Comparison of ENCODE assay signal across 27 mouse cellular contexts in the genomic region with DNA sequence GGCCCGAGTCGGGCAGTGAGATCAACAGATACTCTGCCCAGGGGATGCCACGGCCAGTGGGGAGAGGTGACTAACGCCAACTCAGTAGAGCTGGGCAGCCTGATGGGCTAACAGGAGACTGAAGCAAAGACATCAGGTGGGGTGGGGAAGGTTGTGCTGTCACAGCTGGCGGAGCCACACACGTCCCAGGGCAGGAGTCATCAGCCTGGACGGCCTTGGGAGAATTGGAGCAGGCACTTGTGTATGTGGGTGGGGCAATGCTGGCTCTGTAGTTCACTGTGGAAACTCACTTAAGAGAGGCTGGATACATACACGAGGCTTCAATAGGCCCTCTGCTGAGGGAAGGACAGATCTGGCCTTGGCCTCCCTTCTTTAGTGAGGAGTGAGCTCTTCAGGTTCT. TPM values are rescaled to one million over a fixed set of nuclear protein-coding genes. Genes with fewer than 3 reads are reported as not detected.
DNase-seq lines count a peak whose midpoint lies in the region; ATAC-seq and TF ChIP-seq lines count a peak whose summit lies in the region.
"Had no signal": no experiment of that assay in that cellular context is flagged by ENCODE, and none has a peak within 500 bp of the region (broad histone marks: within the 10 kb centered on the region; RNA-seq: fewer than 3 reads in every experiment).

No protein-coding gene starts in this region.

- peaks cover 39% of the 10 kb centered on the region for H3K36me3 ChIP-seq in midbrain, embryonic 14.5 days (ENCODE audit: control insufficient read depth, insufficient read depth, low read length)
- peaks cover 55% of the 10 kb centered on the region for H3K36me3 ChIP-seq in hindbrain, embryonic 13.5 days

- no peak for TF ChIP-seq CTCF in bone marrow, adult 2 months (IDR thresholded peaks at IDR 0.05; ENCODE audit: control insufficient read depth, insufficient read depth, low read length)

- WGBS in bone marrow, adult 2 months = 48% methylated on average over 8 of the region's 8 CpGs
- 89% methylated on average over 8 of the region's 8 CpGs for WGBS in midbrain, embryonic 14.5 days
- WGBS in hindbrain, embryonic 13.5 days = 82% methylated on average over 8 of the region's 8 CpGs

- H3K27ac ChIP-seq in bone marrow, adult 2 months (ENCODE audit: control insufficient read depth, insufficient read depth, low read depth, low read length, poor library complexity) = 0 out of 2 replicates have a peak overlapping the region, but pooled peaks have one; percentile 30
- no peak overlapping the region for H3K27ac ChIP-seq in midbrain, embryonic 14.5 days (replicated peaks; ENCODE audit: low read depth, low read length)
- H3K27ac ChIP-seq in hindbrain, embryonic 13.5 days = no peak overlapping the region
- H3K27ac ChIP-seq: embryonic facial prominence, embryonic 13.5 days; forebrain, embryonic 10.5 days; forebrain, embryonic 15.5 days; hindbrain, embryonic 12.5 days; kidney, embryonic 15.5 days; limb, embryonic 10.5 days; limb, embryonic 15.5 days; midbrain, embryonic 15.5 days; neural tube, embryonic 15.5 days had no signal

- ATAC-seq in midbrain, embryonic 14.5 days (ENCODE audit: low FRiP score, low TSS enrichment) = no peak
- no peak for ATAC-seq in hindbrain, embryonic 13.5 days (ENCODE audit: low FRiP score)
- ATAC-seq: intestine, postnatal 0 days; Patski had no signal

- peak; percentile 62 to 73 for DNase-seq in adrenal gland, adult (ENCODE audit: inconsistent age in 2 of 2, low spot score in 1 of 2)
- no peak for DNase-seq in adrenal gland, postnatal 4 days (ENCODE audit: low spot score in 2 of 2)
- peak; percentile 28 for DNase-seq in lung, postnatal 10 days
- DNase-seq in lung, postnatal 4 days = no peak
- peak; percentile 32 for DNase-seq in CD4-positive, CD25-positive, alpha-beta regulatory T cell, adult 2 months (ENCODE audit: low read depth, low spot score)
- DNase-seq in midbrain, embryonic 14.5 days = no peak
- DNase-seq: cerebellum, adult 11 months; gastrocnemius, postnatal 25 days; kidney, postnatal 25 days; liver, embryonic 13.5 days; lung, postnatal 14 days; retina, postnatal 1 day; right cerebral cortex, postnatal 14 days had no signal

- peaks cover 11% of the 10 kb centered on the region for H3K4me1 ChIP-seq in bone marrow, adult 2 months (ENCODE audit: control insufficient read depth, insufficient read depth, low read length)
- H3K4me1 ChIP-seq in midbrain, embryonic 14.5 days (ENCODE audit: control insufficient read depth, insufficient read depth, low read length) = 0 out of 2 replicates have a peak, but pooled peaks cover 3% of the 10 kb centered on the region
- peaks cover 9% of the 10 kb centered on the region for H3K4me1 ChIP-seq in hindbrain, embryonic 13.5 days (replicated peaks)

- no peaks in the 10 kb centered on the region for H3K27me3 ChIP-seq in midbrain, embryonic 14.5 days (ENCODE audit: control insufficient read depth, insufficient read depth, low read length)
- H3K27me3 ChIP-seq in hindbrain, embryonic 13.5 days = no peaks in the 10 kb centered on the region
- H3K27me3 ChIP-seq: embryonic facial prominence, embryonic 13.5 days; forebrain, embryonic 15.5 days; hindbrain, embryonic 12.5 days; kidney, embryonic 15.5 days; limb, embryonic 15.5 days; liver, embryonic 13.5 days; midbrain, embryonic 15.5 days; neural tube, embryonic 15.5 days; Patski had no signal

- TF ChIP-seq POLR2A in bone marrow, adult 2 months (IDR thresholded peaks at IDR 0.05; ENCODE audit: borderline replicate concordance, control insufficient read depth, low read depth, low read length) = no peak

- no peak overlapping the region for H3K4me3 ChIP-seq in bone marrow, adult 2 months (replicated peaks; ENCODE audit: control insufficient read depth, low read depth, low read length)
- H3K4me3 ChIP-seq in midbrain, embryonic 14.5 days (replicated peaks; ENCODE audit: low read depth, low read length) = no peak overlapping the region
- H3K4me3 ChIP-seq in hindbrain, embryonic 13.5 days = no peak overlapping the region
- H3K4me3 ChIP-seq: embryonic facial prominence, embryonic 13.5 days; forebrain, embryonic 10.5 days; forebrain, embryonic 15.5 days; hindbrain, embryonic 12.5 days; kidney, embryonic 15.5 days; limb, embryonic 10.5 days; limb, embryonic 15.5 days; liver, embryonic 13.5 days; midbrain, embryonic 15.5 days; neural tube, embryonic 15.5 days had no signal

- no peak overlapping the region for H3K9ac ChIP-seq in midbrain, embryonic 14.5 days (replicated peaks; ENCODE audit: low read length)
- no peak overlapping the region for H3K9ac ChIP-seq in hindbrain, embryonic 13.5 days
- H3K9ac ChIP-seq: embryonic facial prominence, embryonic 13.5 days; forebrain, embryonic 15.5 days; hindbrain, embryonic 12.5 days; kidney, embryonic 15.5 days; limb, embryonic 15.5 days; liver, embryonic 13.5 days; midbrain, embryonic 15.5 days; neural tube, embryonic 15.5 days had no signal

- H3K4me2 ChIP-seq in midbrain, embryonic 14.5 days (ENCODE audit: low read length) = no peak overlapping the region
- H3K4me2 ChIP-seq in hindbrain, embryonic 13.5 days = no peak overlapping the region
- H3K4me2 ChIP-seq: embryonic facial prominence, embryonic 13.5 days; forebrain, embryonic 15.5 days; heart, embryonic 11.5 days; hindbrain, embryonic 12.5 days; kidney, embryonic 15.5 days; limb, embryonic 15.5 days; liver, embryonic 13.5 days; midbrain, embryonic 15.5 days; neural tube, embryonic 15.5 days had no signal

- no peaks in the 10 kb centered on the region for H3K9me3 ChIP-seq in midbrain, embryonic 14.5 days (ENCODE audit: control insufficient read depth, low read length)
- H3K9me3 ChIP-seq in hindbrain, embryonic 13.5 days = no peaks in the 10 kb centered on the region
- H3K9me3 ChIP-seq: embryonic facial prominence, embryonic 13.5 days; forebrain, embryonic 10.5 days; forebrain, embryonic 15.5 days; hindbrain, embryonic 12.5 days; kidney, embryonic 15.5 days; limb, embryonic 10.5 days; limb, embryonic 15.5 days; liver, embryonic 13.5 days; midbrain, embryonic 15.5 days; neural tube, embryonic 15.5 days had no signal

RNA-seq across cellular contexts. Expression of gene D10Jhu81e, which starts 8.5 kb away (rescaled TPM):
- total RNA-seq in adrenal gland, postnatal 4 days (2021) = 100 to 1,000 TPM; 150 to 164 TPM
- 25.3 and 31.3 TPM in 2 replicates for polyA plus RNA-seq in bone marrow, adult 2 months (2011; ENCODE audit: insufficient read depth, insufficient read length, low replicate concordance, missing spikeins)
- 17.9 and 56.8 TPM in 2 replicates for polyA plus RNA-seq in midbrain, embryonic 14.5 days (2014; fragmentation: Nextera tagmentation; extraction: Ambion mirVana)
- 20.3 and 21.8 TPM in 2 replicates for polyA plus RNA-seq in hindbrain, embryonic 13.5 days (2015; fragmentation: Nextera tagmentation; extraction: Ambion mirVana)

RNA-seq across cellular contexts. Expression of gene Pwp2, which starts 23.9 kb away (rescaled TPM):
- 10 to 100 TPM; 17.8 to 18.5 TPM for total RNA-seq in adrenal gland, postnatal 4 days (2021)
- 7.2 and 13.9 TPM in 2 replicates for polyA plus RNA-seq in bone marrow, adult 2 months (2011; ENCODE audit: insufficient read depth, insufficient read length, low replicate concordance, missing spikeins)
- polyA plus RNA-seq in midbrain, embryonic 14.5 days (2014; fragmentation: Nextera tagmentation; extraction: Ambion mirVana) = 13.7 and 15.2 TPM in 2 replicates
- 15.5 and 17.3 TPM in 2 replicates for polyA plus RNA-seq in hindbrain, embryonic 13.5 days (2015; fragmentation: Nextera tagmentation; extraction: Ambion mirVana)

Comparison
In these comparisons a context has a peak if more than half of its experiments do, and no peak if none do; other contexts are left out.
1. DNase-seq: peak in adrenal gland, adult (2 of 2), lung, postnatal 10 days (single experiment) and CD4-positive, CD25-positive, alpha-beta regulatory T cell, adult 2 months (single experiment); none in adrenal gland, postnatal 4 days (0 of 2), lung, postnatal 4 days (0 of 2) and midbrain, embryonic 14.5 days (single experiment).